Mouse (Mus musculus): ENCODE measurements around the gene Klhl11. TPM values are rescaled to one million over a fixed set of nuclear protein-coding genes. Genes with fewer than 3 reads are reported as not detected.

The Klhl11 gene
- total RNA-seq (2023; ENCODE audit: inconsistent age), result 20.4 to 24.2 TPM (median 22.4 TPM) in 4 replicates

GRCm38 (mm10) chr11:100472197-100472934, at the start of gene Klhl11:
Klhl11 (minus strand) TSS chr11:100472741.

DNA sequence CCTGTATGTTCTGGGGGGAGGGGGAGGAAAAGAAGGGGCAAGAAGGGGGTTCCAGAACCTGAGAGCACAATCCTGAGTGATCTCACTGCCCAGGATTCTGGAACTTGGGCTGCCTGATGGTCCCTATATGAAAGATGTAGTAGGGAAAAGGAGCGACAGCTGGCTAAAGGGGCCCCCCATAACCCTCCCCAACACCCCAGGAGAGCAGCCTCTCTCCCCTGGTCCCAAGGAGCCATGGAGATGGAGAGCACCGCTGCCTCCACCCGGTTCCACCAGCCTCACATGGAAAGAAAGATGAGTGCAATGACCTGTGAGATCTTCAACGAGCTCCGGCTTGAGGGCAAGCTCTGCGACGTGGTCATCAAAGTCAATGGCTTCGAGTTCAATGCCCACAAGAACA, 30.7 kb downstream of the Klhl11 start, which contains the start of the genes Nt5c3b and Klhl10:
Nt5c3b (minus strand) TSS at position 12 of the 400 bp plus-strand sequence.
Klhl10 (plus strand) TSS at position 121 of the 400 bp plus-strand sequence.

DNA sequence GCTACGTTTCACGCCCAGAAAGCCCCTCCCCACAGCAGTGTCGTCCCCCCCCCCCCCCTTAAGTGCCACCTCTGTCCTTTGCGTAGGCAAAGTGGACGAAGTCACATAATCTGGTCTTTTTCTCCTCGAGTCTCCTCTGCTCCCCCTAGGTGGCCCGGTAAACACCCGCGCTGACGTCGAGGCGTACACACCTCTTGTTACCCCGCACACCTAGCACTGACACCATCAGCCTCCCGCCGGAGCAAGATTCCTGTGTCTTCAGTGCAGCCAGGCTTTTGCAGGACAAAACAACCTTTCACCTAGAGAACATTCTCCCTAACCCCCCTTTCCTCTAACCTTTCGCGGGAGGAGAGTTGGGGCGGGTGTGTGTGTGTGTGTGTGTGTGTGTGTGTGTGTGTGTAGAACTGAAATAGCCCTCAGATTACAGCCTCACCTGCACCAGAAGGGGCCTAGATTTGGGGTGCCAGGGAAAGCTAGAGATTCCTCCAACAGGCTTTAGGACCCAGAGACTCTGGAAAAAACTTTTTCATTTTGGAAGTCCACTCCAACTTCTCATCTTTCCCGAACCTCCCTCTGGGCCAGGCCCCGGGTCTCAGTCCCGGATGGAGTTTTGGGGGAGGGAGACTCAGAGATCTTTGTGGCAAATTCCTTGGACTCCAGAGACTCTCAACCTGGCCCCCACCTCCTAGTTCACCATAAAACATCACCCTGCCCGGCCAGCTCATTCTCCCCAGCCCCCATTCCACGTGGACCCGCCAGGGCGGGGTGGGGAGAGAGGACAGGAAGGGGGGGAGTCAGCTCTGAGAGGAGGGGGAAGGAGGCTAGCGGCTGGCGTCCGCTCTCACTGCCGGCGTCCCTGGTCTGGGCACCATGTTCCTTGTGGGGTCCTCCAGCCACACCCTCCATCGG, 57.4 kb downstream of the Klhl11 start, which contains the start of gene Fkbp10:
Fkbp10 (plus strand) TSS at position 784 of the 909 bp plus-strand sequence.

DNA sequence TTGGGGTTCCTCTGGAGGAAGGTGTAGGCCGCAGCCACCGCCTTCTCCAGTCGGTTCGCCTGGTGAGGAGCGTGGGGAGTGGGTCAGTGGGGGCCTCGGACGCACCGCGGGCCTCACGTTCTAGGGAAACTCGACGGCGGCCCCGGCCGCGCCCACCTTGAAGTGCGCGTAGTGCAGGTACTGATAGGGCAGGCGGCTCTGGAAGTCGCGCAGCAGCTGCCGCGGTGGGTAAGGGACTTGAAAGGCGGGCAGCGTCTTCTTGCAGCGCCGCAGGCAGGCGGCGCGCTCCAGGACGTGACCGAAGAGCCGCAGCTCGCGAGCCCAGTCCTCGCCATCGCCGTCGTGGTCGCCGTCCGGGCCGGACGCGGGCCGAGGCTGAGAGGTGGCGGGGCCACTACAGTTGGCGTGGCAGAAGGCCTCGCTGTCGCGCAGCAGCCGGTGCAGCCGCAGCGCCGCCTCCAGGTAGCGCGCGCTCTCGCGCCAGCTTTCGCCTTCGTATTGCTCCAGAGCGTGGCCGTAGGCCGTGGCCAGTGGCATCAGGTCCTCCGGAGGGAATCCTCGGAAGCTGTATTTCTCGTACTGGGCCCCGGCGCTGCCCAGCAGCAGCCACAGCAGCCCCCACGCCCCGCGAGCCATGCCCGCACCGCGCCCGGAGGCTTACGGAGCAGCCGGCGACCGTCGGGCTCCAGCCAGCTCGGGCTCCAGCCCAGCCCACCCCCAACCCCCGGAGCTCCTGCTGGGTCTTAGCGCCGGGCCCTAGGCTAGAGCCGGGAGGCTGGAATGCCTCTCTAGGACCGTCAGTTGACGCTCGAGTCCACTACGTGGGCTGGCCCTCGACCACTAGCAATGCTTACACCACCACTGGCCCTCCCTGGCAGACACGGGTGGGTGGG, 58.3 kb downstream of the Klhl11 start, which contains the start of gene P3h4:
P3h4 (minus strand) TSS at position 816 of the 893 bp plus-strand sequence.

Other genes starting within 250 kb of the Klhl11 start
- not detected in 4 replicates for gene Krt16, start 223.8 kb downstream of the Klhl11 start, total RNA-seq (2023; ENCODE audit: inconsistent age)
- gene Krt17, start 211.7 kb downstream of the Klhl11 start, total RNA-seq (2023; ENCODE audit: inconsistent age), result not detected in 4 replicates
- not detected in 4 replicates for gene Krt42, start 202.9 kb downstream of the Klhl11 start, total RNA-seq (2023; ENCODE audit: inconsistent age)
- 2,378 to 2,468 TPM (median 2,410 TPM) in 4 replicates for gene Eif1, start 152.9 kb downstream of the Klhl11 start, total RNA-seq (2023; ENCODE audit: inconsistent age)
- gene Gast, start 138.3 kb downstream of the Klhl11 start, total RNA-seq (2023; ENCODE audit: inconsistent age), result not detected in 4 replicates
- gene Hap1, start 116.6 kb downstream of the Klhl11 start, total RNA-seq (2023; ENCODE audit: inconsistent age), result 2.0 to 3.5 TPM (median 2.4 TPM) in 4 replicates
- gene Jup, start 75.0 kb downstream of the Klhl11 start, total RNA-seq (2023; ENCODE audit: inconsistent age), result 12.6 to 22.2 TPM (median 13.9 TPM) in 4 replicates
- 0.24 TPM in 1 of 4 replicates, not detected in the others for gene P3h4, start 57.9 kb downstream of the Klhl11 start, total RNA-seq (2023; ENCODE audit: inconsistent age)
- gene Fkbp10, start 57.0 kb downstream of the Klhl11 start, total RNA-seq (2023; ENCODE audit: inconsistent age), result not detected in 4 replicates
- gene Nt5c3b, start 30.9 kb downstream of the Klhl11 start, total RNA-seq (2023; ENCODE audit: inconsistent age), result 60.8 to 67.9 TPM (median 62.0 TPM) in 4 replicates
- 1.2 to 3.1 TPM (median 2.1 TPM) in 4 replicates for gene Klhl10, start 30.8 kb downstream of the Klhl11 start, total RNA-seq (2023; ENCODE audit: inconsistent age)
- gene Acly, start 55.3 kb upstream of the Klhl11 start, total RNA-seq (2023; ENCODE audit: inconsistent age), result 158 to 172 TPM (median 161 TPM) in 4 replicates
- 0.32 to 0.51 TPM (median 0.39 TPM) in 3 of 4 replicates, not detected in the other for gene Ttc25, start 72.9 kb upstream of the Klhl11 start, total RNA-seq (2023; ENCODE audit: inconsistent age)
- 182 to 196 TPM (median 187 TPM) in 4 replicates for gene Cnp, start 102.2 kb upstream of the Klhl11 start, total RNA-seq (2023; ENCODE audit: inconsistent age)
- gene Nkiras2, start 146.5 kb upstream of the Klhl11 start, total RNA-seq (2023; ENCODE audit: inconsistent age), result 24.9 to 30.3 TPM (median 26.3 TPM) in 4 replicates
- gene Dnajc7, start 147.4 kb upstream of the Klhl11 start, total RNA-seq (2023; ENCODE audit: inconsistent age), result 460 to 496 TPM (median 474 TPM) in 4 replicates
- gene Zfp385c, start 219.7 kb upstream of the Klhl11 start, total RNA-seq (2023; ENCODE audit: inconsistent age), result 0.24 TPM in 1 of 4 replicates, not detected in the others
- gene Dhx58, start 231.5 kb upstream of the Klhl11 start, total RNA-seq (2023; ENCODE audit: inconsistent age), result 18.4 to 28.4 TPM (median 20.7 TPM) in 4 replicates
- 37.4 to 42.8 TPM (median 40.6 TPM) in 4 replicates for gene Kat2a, start 239.7 kb upstream of the Klhl11 start, total RNA-seq (2023; ENCODE audit: inconsistent age)
- not detected in 4 replicates for gene Hspb9, start 241.1 kb upstream of the Klhl11 start, total RNA-seq (2023; ENCODE audit: inconsistent age)

Measured in B cell, adult (primary cell).